Mouse (Mus musculus) megakaryocyte-erythroid progenitor cell, adult 5-6 weeks (primary cell): ENCODE measurements at regions not wholly inside any gene's neighbourhood (a gene's known extent, or its start where the extent isn't known, plus 50 kb on each side); places are given as distances from the start of the nearest gene placed in this dataset.

ENCODE experiments used
- ATAC-seq: replicated peaks from 2 replicates; pipeline ENCODE4 v1.8.0; 2016; ENCODE audit warnings: mild to moderate bottlenecking, inconsistent platforms; ENCODE audit not compliant: severe bottlenecking, poor library complexity, low FRiP score, low TSS enrichment

GRCm38 (mm10) chr5:73787275-73787674, 136.1 kb downstream of the Spata18 start:
- ATAC-seq: no peak

- no peak for ATAC-seq
Observed at GRCm38 (mm10) chr5:73792216-73792615, 141.0 kb downstream of the Spata18 start.

- ATAC-seq: no peak
Observed at GRCm38 (mm10) chr5:73796201-73796600, 145.0 kb downstream of the Spata18 start.

- no peak for ATAC-seq
Observed at GRCm38 (mm10) chr5:73797980-73798379, 146.8 kb downstream of the Spata18 start.

GRCm38 (mm10) chr5:73803431-73803830, 152.3 kb downstream of the Spata18 start:
- ATAC-seq: no peak

GRCm38 (mm10) chr5:73804556-73805230, 153.5 kb downstream of the Spata18 start:
- ATAC-seq: no peak

GRCm38 (mm10) chr5:73810660-73811059, 159.5 kb downstream of the Spata18 start:
- no peak for ATAC-seq

GRCm38 (mm10) chr5:73811094-73811521, 159.9 kb downstream of the Spata18 start:
- no peak for ATAC-seq

- ATAC-seq: no peak
Observed at GRCm38 (mm10) chr5:73815752-73816151, 164.6 kb downstream of the Spata18 start.

- ATAC-seq: no peak
Observed at GRCm38 (mm10) chr5:73817180-73817579, 166.0 kb downstream of the Spata18 start.

- no peak for ATAC-seq
Observed at GRCm38 (mm10) chr5:73821956-73822545, 170.9 kb downstream of the Spata18 start.

GRCm38 (mm10) chr5:73823421-73823820, 172.2 kb downstream of the Spata18 start:
- no peak for ATAC-seq

- ATAC-seq: no peak
Observed at GRCm38 (mm10) chr5:73826941-73827340, 175.8 kb downstream of the Spata18 start.

GRCm38 (mm10) chr5:73833721-73834120, 182.5 kb downstream of the Spata18 start:
- ATAC-seq: no peak

- no peak for ATAC-seq
Observed at GRCm38 (mm10) chr5:73843776-73844175, 192.6 kb downstream of the Spata18 start.

- ATAC-seq: no peak
Observed at GRCm38 (mm10) chr5:73846096-73846782, 195.1 kb downstream of the Spata18 start.

- ATAC-seq: no peak
Observed at GRCm38 (mm10) chr5:73846783-73847151, 195.6 kb downstream of the Spata18 start.

GRCm38 (mm10) chr5:73851501-73851900, 200.3 kb downstream of the Spata18 start:
- ATAC-seq: no peak

GRCm38 (mm10) chr5:73854025-73854773, 203.0 kb downstream of the Spata18 start:
- ATAC-seq: peak; percentile 74; the same call in 1 of the 2 replicates

- ATAC-seq: no peak
Observed at GRCm38 (mm10) chr5:73854774-73855371, 203.7 kb downstream of the Spata18 start.
